Mouse (Mus musculus) CH12.LX (cell line): ENCODE measurements around the gene Trpm3. TPM values are rescaled to one million over a fixed set of nuclear protein-coding genes. Genes with fewer than 3 reads are reported as not detected.

Experiments used
- DNase-seq: peaks from one replicate; pipeline ENCODE4 v3.0.0-alpha.2; 2013; ENCODE audit errors: extremely low read depth
- H3K27ac ChIP-seq: 2 replicates; pipeline ENCODE4 v1.5.1; 2012; ENCODE audit warnings: low read depth, mild to moderate bottlenecking, control low read depth, moderate library complexity; ENCODE audit not compliant: insufficient read depth
- H3K27me3 ChIP-seq: replicated peaks from 2 replicates; pipeline ENCODE3; 2012; ENCODE audit warnings: inconsistent platforms
- H3K36me3 ChIP-seq, 2 experiments: replicated peaks in 1 of 2; 2 replicates each; pipeline versions ENCODE3 to v1.6.1; 2012; ENCODE audit warnings: inconsistent platforms in 1 of 2, low read length in 1 of 2, mild to moderate bottlenecking in 1 of 2, mixed read lengths in 1 of 2, moderate library complexity in 1 of 2; ENCODE audit not compliant: control insufficient read depth in 1 of 2, insufficient read depth in 1 of 2
- H3K4me1 ChIP-seq, 2 experiments: 2 replicates each; pipeline ENCODE4 v1.6.1; 2012; ENCODE audit warnings: inconsistent platforms in 1 of 2, moderate library complexity in 1 of 2; ENCODE audit not compliant: insufficient read depth in 2 of 2, control insufficient read depth in 1 of 2
- H3K4me2 ChIP-seq: 2 replicates; pipeline ENCODE4 v1.6.1; 2012; ENCODE audit warnings: low read depth, mild to moderate bottlenecking, control low read depth; ENCODE audit not compliant: poor library complexity, insufficient read depth, severe bottlenecking
- H3K4me3 ChIP-seq, 3 experiments: fragments of 150-350 bp in 1 of 3; sonication (generic) in 1 of 3; replicated peaks in 1 of 3; 2 replicates each; pipeline versions ENCODE3 to v1.5.1; 2011 to 2012; ENCODE audit warnings: low read depth in 2 of 3, low read length in 2 of 3, mild to moderate bottlenecking in 2 of 3, moderate library complexity in 2 of 3, control low read depth in 1 of 3, improper control_type of control experiment in 1 of 3, inconsistent platforms in 1 of 3, mixed read lengths in 1 of 3; ENCODE audit not compliant: poor library complexity in 1 of 3
- H3K79me2 ChIP-seq: replicated peaks from 2 replicates; pipeline ENCODE4 v1.6.1; 2012; ENCODE audit warnings: mild to moderate bottlenecking, moderate library complexity; ENCODE audit not compliant: control insufficient read depth, poor library complexity, insufficient read depth, severe bottlenecking; ENCODE audit errors: extremely low read depth
- H3K9ac ChIP-seq: 2 replicates; pipeline ENCODE4 v1.6.1; 2012; ENCODE audit warnings: low read depth, mild to moderate bottlenecking, control low read depth, moderate library complexity; ENCODE audit not compliant: insufficient read depth
- H3K9me3 ChIP-seq: replicated peaks from 2 replicates; pipeline ENCODE3; 2012; ENCODE audit warnings: low read length, inconsistent platforms, mixed read lengths
- BHLHE40 ChIP-seq: IDR thresholded peaks from 2 replicates; pipeline ENCODE4 v1.6.1; 2011; ENCODE audit warnings: mild to moderate bottlenecking, low read depth, low read length, improper control_type of control experiment
- CTCF ChIP-seq, 2 experiments: IDR thresholded peaks in 1 of 2; conservative IDR thresholded peaks in 1 of 2; 2 replicates each; pipeline ENCODE4 v1.5.1; 2011 to 2012; ENCODE audit warnings: low read depth in 2 of 2, low read length in 2 of 2, improper control_type of control experiment in 1 of 2, inconsistent platforms in 1 of 2, mild to moderate bottlenecking in 1 of 2, moderate library complexity in 1 of 2
- ELF1 ChIP-seq: IDR thresholded peaks from 2 replicates; pipeline ENCODE4 v1.6.1; 2014; ENCODE audit warnings: low read depth, mild to moderate bottlenecking, inconsistent platforms, low read length, improper control_type of control experiment
- EP300 ChIP-seq: IDR thresholded peaks from 2 replicates; pipeline ENCODE4 v1.6.1; 2011; ENCODE audit warnings: low read length, improper control_type of control experiment
- ETS1 ChIP-seq: conservative IDR thresholded peaks from 2 replicates; pipeline ENCODE4 v1.6.1; 2012; ENCODE audit warnings: low read depth, mild to moderate bottlenecking, inconsistent platforms, low read length, improper control_type of control experiment, moderate library complexity
- HCFC1 ChIP-seq: IDR thresholded peaks from 2 replicates; pipeline ENCODE4 v1.6.1; 2012; ENCODE audit warnings: low read depth, mild to moderate bottlenecking, inconsistent platforms, low read length, improper control_type of control experiment
- JUN ChIP-seq: IDR thresholded peaks from 2 replicates; pipeline ENCODE4 v1.6.1; 2011; ENCODE audit warnings: low read depth, mild to moderate bottlenecking, low read length, improper control_type of control experiment, moderate library complexity; ENCODE audit not compliant: insufficient read depth
- MAX ChIP-seq: IDR thresholded peaks from 2 replicates; pipeline ENCODE4 v1.6.1; 2011; ENCODE audit warnings: low read length, improper control_type of control experiment
- MAZ ChIP-seq: IDR thresholded peaks from 2 replicates; pipeline ENCODE4 v1.6.1; 2012; ENCODE audit warnings: low read depth, mild to moderate bottlenecking, inconsistent platforms, low read length, improper control_type of control experiment, moderate library complexity
- MXI1 ChIP-seq: IDR thresholded peaks from 2 replicates; pipeline ENCODE4 v1.6.1; 2011; ENCODE audit warnings: mild to moderate bottlenecking, low read depth, low read length, improper control_type of control experiment
- NELFE ChIP-seq: IDR thresholded peaks from 2 replicates; pipeline ENCODE4 v1.6.1; 2011; ENCODE audit warnings: low read depth, low read length, improper control_type of control experiment
- PAX5 ChIP-seq: IDR thresholded peaks from 2 replicates; pipeline ENCODE4 v1.6.1; 2012; ENCODE audit warnings: low read length, inconsistent platforms, mixed read lengths
- POLR2A ChIP-seq: IDR thresholded peaks from 2 replicates; pipeline ENCODE4 v1.6.1; 2011; ENCODE audit warnings: low read depth, mild to moderate bottlenecking, improper control_type of control experiment, low read length
- RCOR1 ChIP-seq: conservative IDR thresholded peaks from 2 replicates; pipeline ENCODE4 v1.6.1; 2012; ENCODE audit warnings: low read depth, mild to moderate bottlenecking, inconsistent platforms, low read length, improper control_type of control experiment
- SMC3 ChIP-seq: IDR thresholded peaks from 2 replicates; pipeline ENCODE4 v1.6.1; 2011; ENCODE audit warnings: low read depth, low read length, improper control_type of control experiment
- TCF12 ChIP-seq: IDR thresholded peaks from 2 replicates; pipeline ENCODE4 v1.6.1; 2014; ENCODE audit warnings: low read depth, mild to moderate bottlenecking, inconsistent platforms, low read length, improper control_type of control experiment
- UBTF ChIP-seq: IDR thresholded peaks from 2 replicates; pipeline ENCODE4 v1.6.1; 2012; ENCODE audit warnings: low read depth, mild to moderate bottlenecking, inconsistent platforms, low read length, improper control_type of control experiment, moderate library complexity
- USF1 ChIP-seq: IDR thresholded peaks from 2 replicates; pipeline ENCODE4 v1.6.1; 2014; ENCODE audit warnings: low read depth, mild to moderate bottlenecking, inconsistent platforms, low read length, improper control_type of control experiment
- USF2 ChIP-seq: conservative IDR thresholded peaks from 2 replicates; pipeline ENCODE4 v1.6.1; 2011; ENCODE audit warnings: low read depth, low read length, improper control_type of control experiment
- ZKSCAN1 ChIP-seq: IDR thresholded peaks from 2 replicates; pipeline ENCODE4 v1.6.1; 2012; ENCODE audit warnings: low read depth, inconsistent platforms, low read length, improper control_type of control experiment, borderline replicate concordance
- ZNF384 ChIP-seq: IDR thresholded peaks from 2 replicates; pipeline ENCODE4 v1.6.1; 2012; ENCODE audit warnings: low read depth, low read length, improper control_type of control experiment, inconsistent platforms
- dilution Hi-C: fragments of 300-500 bp; cut with MboI; formaldehyde crosslinking; loops from 2 replicates; pipeline ENCODE4 v1.14.3; 2020; ENCODE audit warnings: low sequenced_read_pairs; ENCODE audit not compliant: extremely low pct_unique_long_range_greater_than_20kb, extremely low pct_ligation_motif_present
- in situ Hi-C: fragments of 300-500 bp; cut with MboI; formaldehyde crosslinking; loops from 3 replicates; pipeline ENCODE4 v1.14.3; 2019; ENCODE audit warnings: low sequenced_read_pairs, low pct_ligation_motif_present, low pct_unique_long_range_greater_than_20kb, mixed read lengths
- polyA plus RNA-seq: library from polyadenylated mRNA; unstranded; fragments of >175 nt; gene quantifications from 2 replicates; pipeline ENCODE4 v1.2.1, GENCODE M21; 2012; ENCODE audit warnings: low read depth; ENCODE audit not compliant: insufficient read length
- total RNA-seq, 2 experiments: library from RNA; depleted of rRNA; stranded (reverse); fragments of 300-350 nt in 1 of 2; fragments of >200 nt in 1 of 2; gene quantifications; 2 replicates each; pipeline ENCODE4 v1.2.3; 2012 to 2014

The Trpm3 gene
- total and polyA plus RNA-seq, 3 experiments: 0.01 TPM; not detected in 2

GRCm38 (mm10) chr19:22665401-22665800 lies 526.6 kb downstream of the Trpm3 start:
- Histone ChIP-seq H3K9ac (no peak overlapping the region), H3K36me3 (no peaks in the 10 kb centered on the region), H3K4me3 (no peak overlapping the region), H3K27me3 (no peaks in the 10 kb centered on the region), H3K27ac (no peak overlapping the region), H3K4me1 (no peaks in the 10 kb centered on the region), H3K79me2 (no peaks in the 10 kb centered on the region), H3K4me2 (no peak overlapping the region), H3K9me3 (no peaks in the 10 kb centered on the region)
- dilution Hi-C loops (no loop called here), in situ Hi-C loops (no loop called here)
- no peak for DNase-seq
- TF ChIP-seq USF1 (no peak), HCFC1 (no peak)

GRCm38 (mm10) chr19:22670222-22670621 lies 531.4 kb downstream of the Trpm3 start:
- Histone ChIP-seq H3K9ac (no peak overlapping the region), H3K9me3 (no peaks in the 10 kb centered on the region), H3K4me2 (no peak overlapping the region), H3K4me3 (no peak overlapping the region), H3K27me3 (no peaks in the 10 kb centered on the region), H3K79me2 (no peaks in the 10 kb centered on the region), H3K4me1 (no peaks in the 10 kb centered on the region), H3K27ac (no peak overlapping the region), H3K36me3 (no peaks in the 10 kb centered on the region)
- in situ Hi-C loops: no loop called here
- dilution Hi-C loops: no loop called here
- TF ChIP-seq USF2: no peak
- no peak for TF ChIP-seq RCOR1
- TF ChIP-seq PAX5: no peak
- TF ChIP-seq USF1: no peak
- no peak for TF ChIP-seq SMC3
- no peak for TF ChIP-seq ZNF384
- TF ChIP-seq CTCF (conservative IDR thresholded peaks at IDR 0.05 in 1 of 2, IDR thresholded peaks at IDR 0.05 in 1 of 2; ENCODE audit: low read depth in 2 of 2, low read length in 2 of 2): no peak
- TF ChIP-seq BHLHE40: no peak
- no peak for TF ChIP-seq MAX
- TF ChIP-seq ELF1: no peak
- no peak for TF ChIP-seq TCF12
- no peak for TF ChIP-seq MXI1
- TF ChIP-seq JUN: no peak
- TF ChIP-seq ETS1: no peak
- TF ChIP-seq EP300: no peak
- no peak for TF ChIP-seq ZKSCAN1
- no peak for TF ChIP-seq MAZ
- no peak for TF ChIP-seq NELFE
- no peak for TF ChIP-seq UBTF
- no peak for TF ChIP-seq POLR2A
- DNase-seq: no peak
